Mouse (Mus musculus) MEL (cell line): ENCODE measurements around the gene Gpr137. TPM values are rescaled to one million over a fixed set of nuclear protein-coding genes. Genes with fewer than 3 reads are reported as not detected.

Source experiments
- DNase-seq: peaks from one replicate; pipeline ENCODE4 v3.0.0; 2011; ENCODE audit warnings: low read depth, low spot score
- H3K27ac ChIP-seq: 2 replicates; pipeline ENCODE4 v1.5.1; 2012; ENCODE audit warnings: low read depth, mild to moderate bottlenecking, control low read depth, low read length, moderate library complexity; ENCODE audit not compliant: control insufficient read depth
- H3K27me3 ChIP-seq, 2 experiments: fragments of 150-350 bp in 1 of 2; sonication (generic) in 1 of 2; 2 replicates each; pipeline ENCODE4 v1.6.1; 2012; ENCODE audit warnings: low read length in 2 of 2, mild to moderate bottlenecking in 2 of 2, improper control_type of control experiment in 1 of 2, moderate library complexity in 1 of 2; ENCODE audit not compliant: insufficient read depth in 2 of 2, control insufficient read depth in 1 of 2
- H3K36me3 ChIP-seq, 2 experiments: 2 replicates each; pipeline ENCODE4 v1.6.1; 2012 to 2014; ENCODE audit warnings: low read length in 2 of 2, improper control_type of control experiment in 1 of 2, inconsistent platforms in 1 of 2, mild to moderate bottlenecking in 1 of 2; ENCODE audit not compliant: insufficient read depth in 2 of 2, control insufficient read depth in 1 of 2
- H3K4me1 ChIP-seq, 2 experiments: fragments of 150-350 bp in 1 of 2; sonication (generic) in 1 of 2; 2 replicates each; pipeline ENCODE4 v1.6.1; 2012; ENCODE audit warnings: low read length in 2 of 2, improper control_type of control experiment in 1 of 2, mild to moderate bottlenecking in 1 of 2; ENCODE audit not compliant: insufficient read depth in 2 of 2, control insufficient read depth in 1 of 2
- H3K4me3 ChIP-seq, 2 experiments: fragments of 150-350 bp in 1 of 2; sonication (generic) in 1 of 2; 2 replicates each; pipeline ENCODE4 v1.5.1; 2012; ENCODE audit warnings: low read depth in 2 of 2, low read length in 2 of 2, mild to moderate bottlenecking in 2 of 2, moderate library complexity in 2 of 2, control low read depth in 1 of 2, improper control_type of control experiment in 1 of 2; ENCODE audit not compliant: control insufficient read depth in 1 of 2, insufficient read depth in 1 of 2
- H3K79me2 ChIP-seq: 2 replicates; pipeline ENCODE4 v1.6.1; 2012; ENCODE audit warnings: mild to moderate bottlenecking, low read length, moderate library complexity; ENCODE audit not compliant: control insufficient read depth, poor library complexity, insufficient read depth
- H3K9ac ChIP-seq: 2 replicates; pipeline ENCODE4 v1.6.1; 2012; ENCODE audit warnings: low read depth, mild to moderate bottlenecking, control low read depth, low read length, moderate library complexity; ENCODE audit not compliant: control insufficient read depth, poor library complexity, severe bottlenecking
- H3K9me3 ChIP-seq: fragments of 150-350 bp; sonication (generic); replicated peaks from 2 replicates; pipeline ENCODE4 v1.6.1; 2012; ENCODE audit warnings: mild to moderate bottlenecking, low read length, improper control_type of control experiment, moderate library complexity; ENCODE audit not compliant: insufficient read depth
- BHLHE40 ChIP-seq: IDR thresholded peaks from 2 replicates; pipeline ENCODE4 v1.6.1; 2012; ENCODE audit warnings: low read depth, mild to moderate bottlenecking, inconsistent platforms, low read length, improper control_type of control experiment, borderline replicate concordance
- CHD2 ChIP-seq: IDR thresholded peaks from 2 replicates; pipeline ENCODE4 v1.6.1; 2011; ENCODE audit warnings: low read length, improper control_type of control experiment
- CTCF ChIP-seq, 3 experiments: IDR thresholded peaks in 2 of 3; conservative IDR thresholded peaks in 1 of 3; 2 replicates each; pipeline ENCODE4 v1.5.1; 2011 to 2012; ENCODE audit warnings: low read length in 3 of 3, low read depth in 2 of 3, mild to moderate bottlenecking in 2 of 3, improper control_type of control experiment in 1 of 3, inconsistent platforms in 1 of 3, mixed read lengths in 1 of 3, moderate library complexity in 1 of 3; ENCODE audit not compliant: control insufficient read depth in 1 of 3, insufficient read depth in 1 of 3, poor library complexity in 1 of 3, severe bottlenecking in 1 of 3
- ELF1 ChIP-seq: IDR thresholded peaks from 2 replicates; pipeline ENCODE4 v1.6.1; 2014; ENCODE audit warnings: low read depth, mild to moderate bottlenecking, inconsistent platforms, low read length, improper control_type of control experiment, moderate library complexity
- GATA1 ChIP-seq: IDR thresholded peaks from 2 replicates; pipeline ENCODE4 v1.6.1; 2011; ENCODE audit warnings: low read depth, low read length, improper control_type of control experiment
- MAFK ChIP-seq: IDR thresholded peaks from 2 replicates; pipeline ENCODE4 v1.6.1; 2011; ENCODE audit warnings: low read depth, mild to moderate bottlenecking, low read length, improper control_type of control experiment, borderline replicate concordance
- MAZ ChIP-seq: IDR thresholded peaks from 2 replicates; pipeline ENCODE4 v1.6.1; 2012; ENCODE audit warnings: low read depth, mild to moderate bottlenecking, inconsistent platforms, low read length, improper control_type of control experiment
- MXI1 ChIP-seq: IDR thresholded peaks from 2 replicates; pipeline ENCODE4 v1.6.1; 2011; ENCODE audit warnings: mild to moderate bottlenecking, low read depth, low read length, improper control_type of control experiment
- POLR2A ChIP-seq, 2 experiments: IDR thresholded peaks; 2 replicates each; pipeline ENCODE4 v1.6.1; 2011 to 2012; ENCODE audit warnings: low read length in 2 of 2, mild to moderate bottlenecking in 2 of 2, control low read depth in 1 of 2, improper control_type of control experiment in 1 of 2, low read depth in 1 of 2, moderate library complexity in 1 of 2; ENCODE audit not compliant: control insufficient read depth in 1 of 2, insufficient read depth in 1 of 2, poor library complexity in 1 of 2
- POLR2AphosphoS2 ChIP-seq: IDR thresholded peaks from 2 replicates; pipeline ENCODE4 v1.6.1; 2011; ENCODE audit warnings: low read length, improper control_type of control experiment
- POLR2AphosphoS5 ChIP-seq: IDR thresholded peaks from 2 replicates; pipeline ENCODE4 v1.6.1; 2012; ENCODE audit warnings: low read depth, borderline replicate concordance, mild to moderate bottlenecking, inconsistent platforms, low read length, moderate library complexity, mixed read lengths
- RAD21 ChIP-seq: IDR thresholded peaks from 2 replicates; pipeline ENCODE4 v1.6.1; 2011; ENCODE audit warnings: mild to moderate bottlenecking, low read depth, low read length, improper control_type of control experiment
- SIN3A ChIP-seq: IDR thresholded peaks from 2 replicates; pipeline ENCODE4 v1.6.1; 2012; ENCODE audit warnings: low read length, improper control_type of control experiment, inconsistent platforms
- SMC3 ChIP-seq: IDR thresholded peaks from 2 replicates; pipeline ENCODE4 v1.6.1; 2011; ENCODE audit warnings: low read depth, low read length, improper control_type of control experiment
- TAL1 ChIP-seq: IDR thresholded peaks from 2 replicates; pipeline ENCODE4 v1.6.1; 2012; ENCODE audit warnings: mild to moderate bottlenecking, inconsistent platforms, low read length, moderate library complexity, mixed read lengths
- USF2 ChIP-seq, 2 experiments: IDR thresholded peaks; 2 replicates each; pipeline ENCODE4 v1.6.1; 2011 to 2012; ENCODE audit warnings: improper control_type of control experiment in 2 of 2, low read length in 2 of 2, borderline replicate concordance in 1 of 2, inconsistent platforms in 1 of 2, low read depth in 1 of 2, mild to moderate bottlenecking in 1 of 2; ENCODE audit not compliant: insufficient read depth in 1 of 2
- ZMIZ1 ChIP-seq: IDR thresholded peaks from 2 replicates; pipeline ENCODE4 v1.6.1; 2012; ENCODE audit warnings: low read depth, mild to moderate bottlenecking, inconsistent platforms, low read length, improper control_type of control experiment, moderate library complexity
- polyA plus RNA-seq, 2 experiments: library from polyadenylated mRNA; stranded (reverse) in 1 of 2; unstranded in 1 of 2; fragments of >175 nt in 1 of 2; fragments of >200 nt in 1 of 2; gene quantifications; 2 replicates each; pipeline versions ENCODE4 v1.2.1 to v1.2.4; 2012; ENCODE audit warnings: low replicate concordance in 2 of 2, low read depth in 1 of 2; ENCODE audit not compliant: insufficient read length in 2 of 2, insufficient read depth in 1 of 2, missing spikeins in 1 of 2
- total RNA-seq: library from RNA; depleted of rRNA; stranded (reverse); fragments of 300-350 nt; gene quantifications from 2 replicates; pipeline ENCODE4 v1.2.3, GENCODE M21; 2012

The Gpr137 gene
- total and polyA plus RNA-seq, 3 experiments, result 27.1 to 35.3 TPM; not detected in 1

GRCm38 (mm10) chr19:6985300-6985699 lies 43.0 kb upstream of the Gpr137 start:
- no peak overlapping the region for H3K9ac ChIP-seq
- H3K27ac ChIP-seq, result no peak overlapping the region
- no peak overlapping the region for H3K4me3 ChIP-seq
- peaks cover 0 to 12% of the 10 kb centered on the region in 2 experiments; a peak in 2 of 4 replicates for H3K36me3 ChIP-seq
- peaks cover 11 to 19% of the 10 kb centered on the region in 2 experiments for H3K4me1 ChIP-seq
- H3K27me3 ChIP-seq, result no peaks in the 10 kb centered on the region
- H3K9me3 ChIP-seq, result no peaks in the 10 kb centered on the region
- DNase-seq, result no peak
- TF ChIP-seq SIN3A (no peak), SMC3 (no peak), POLR2AphosphoS5 (no peak), MXI1 (no peak), POLR2A (IDR thresholded peaks at IDR 0.05; ENCODE audit: control insufficient read depth in 1 of 2, insufficient read depth in 1 of 2, low read depth in 1 of 2, low read length in 2 of 2, poor library complexity in 1 of 2) (no peak), ELF1 (no peak), GATA1 (no peak), BHLHE40 (no peak)
- peaks cover 11% of the 10 kb centered on the region; the same call in 1 of the 2 replicates for H3K79me2 ChIP-seq

DNA sequence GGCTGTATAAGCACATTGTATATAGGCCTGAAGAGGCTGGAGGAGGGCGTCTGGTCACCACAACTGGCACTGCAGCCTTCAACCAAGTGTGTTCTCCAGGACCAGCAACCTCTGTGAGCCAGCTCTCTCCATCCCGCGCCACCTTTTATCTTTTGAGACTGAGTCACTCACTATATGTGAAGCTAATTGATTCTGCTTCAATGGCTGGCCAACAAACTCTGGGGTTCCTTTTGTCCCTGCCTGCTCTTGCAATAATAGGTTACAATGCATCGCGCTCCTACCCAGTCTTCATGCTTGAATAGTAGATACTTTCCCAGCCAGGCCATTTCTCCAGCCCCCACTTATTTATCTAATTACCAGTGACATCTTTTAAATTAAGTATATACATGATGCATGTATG lies 41.3 kb upstream of the Gpr137 start:
- Histone ChIP-seq H3K4me3 (no peak overlapping the region), H3K27ac (no peak overlapping the region), H3K79me2 (peaks cover 13% of the 10 kb centered on the region; the same call in 1 of the 2 replicates), H3K27me3 (no peaks in the 10 kb centered on the region), H3K4me1 (peaks cover 11 to 22% of the 10 kb centered on the region in 2 experiments), H3K36me3 (peaks cover 0 to 15% of the 10 kb centered on the region in 2 experiments; a peak in 2 of 4 replicates), H3K9ac (no peak overlapping the region), H3K9me3 (no peaks in the 10 kb centered on the region)
- no peak for DNase-seq
- TF ChIP-seq GATA1 (no peak), MAZ (no peak), ZMIZ1 (no peak), RAD21 (no peak), MAFK (no peak), USF2 (IDR thresholded peaks at IDR 0.05; ENCODE audit: borderline replicate concordance in 1 of 2, insufficient read depth in 1 of 2, low read depth in 1 of 2, low read length in 2 of 2) (no peak), CHD2 (no peak), POLR2AphosphoS2 (no peak)

- Histone ChIP-seq H3K4me3 (peak overlapping the region in 1 of 2 experiments; percentile 60; a peak in 2 of 4 replicates), H3K27me3 (no peaks in the 10 kb centered on the region), H3K9ac (peak overlapping the region; percentile 75), H3K27ac (no peak overlapping the region), H3K79me2 (peaks cover 26% of the 10 kb centered on the region), H3K36me3 (peaks cover 0 to 24% of the 10 kb centered on the region in 2 experiments; a peak in 2 of 4 replicates)
- no peak for DNase-seq
- TF ChIP-seq CTCF (IDR thresholded peaks at IDR 0.05 in 2 of 3, conservative IDR thresholded peaks at IDR 0.05 in 1 of 3; ENCODE audit: control insufficient read depth in 1 of 3, insufficient read depth in 1 of 3, low read depth in 2 of 3, low read length in 3 of 3, poor library complexity in 1 of 3, severe bottlenecking in 1 of 3), result no peak
- TF ChIP-seq TAL1, result no peak
- TF ChIP-seq ZMIZ1, result 0 out of 2 replicates have a peak, but pooled peaks have one; percentile 4
- no peak for TF ChIP-seq POLR2AphosphoS5
- TF ChIP-seq, all 39 proteins: peak for 1
- Histone ChIP-seq H3K9me3 (no peaks in the 10 kb centered on the region), H3K4me1 (peaks cover under 1 to 22% of the 10 kb centered on the region in 2 experiments)
These were observed 39.2 kb upstream of the Gpr137 start for GRCm38 (mm10) chr19:6981465-6981864.
